Mouse (Mus musculus) megakaryocyte-erythroid progenitor cell, adult 5-6 weeks (primary cell): ENCODE measurements around the gene Cdc20. TPM values are rescaled to one million over a fixed set of nuclear protein-coding genes. Genes with fewer than 3 reads are reported as not detected.

Experiments used
- ATAC-seq: replicated peaks from 2 replicates; pipeline ENCODE4 v1.8.0; 2016; ENCODE audit warnings: mild to moderate bottlenecking, inconsistent platforms; ENCODE audit not compliant: severe bottlenecking, poor library complexity, low FRiP score, low TSS enrichment
- total RNA-seq, 2 experiments: library from RNA; stranded (forward) in 1 of 2; stranded (reverse) in 1 of 2; fragments of 200-1000, 215-1000 nt in 1 of 2; fragments of >200 nt in 1 of 2; fragmentation: Nextera tagmentation in 1 of 2; gene quantifications; 2 replicates each; pipeline ENCODE4 v1.2.3; 2014 to 2017

The Cdc20 gene
- 88.4 and 106 TPM in 2 replicates for total RNA-seq (2014; fragmentation: Nextera tagmentation)
- total RNA-seq (2017): 63.2 and 101 TPM in 2 replicates

GRCm38 (mm10) chr4:118436820-118437603 lies at the start of gene Cdc20:
Gene Cdc20, minus strand, starts transcription at chr4:118437352.
- ATAC-seq: peak; percentile 97

DNA sequence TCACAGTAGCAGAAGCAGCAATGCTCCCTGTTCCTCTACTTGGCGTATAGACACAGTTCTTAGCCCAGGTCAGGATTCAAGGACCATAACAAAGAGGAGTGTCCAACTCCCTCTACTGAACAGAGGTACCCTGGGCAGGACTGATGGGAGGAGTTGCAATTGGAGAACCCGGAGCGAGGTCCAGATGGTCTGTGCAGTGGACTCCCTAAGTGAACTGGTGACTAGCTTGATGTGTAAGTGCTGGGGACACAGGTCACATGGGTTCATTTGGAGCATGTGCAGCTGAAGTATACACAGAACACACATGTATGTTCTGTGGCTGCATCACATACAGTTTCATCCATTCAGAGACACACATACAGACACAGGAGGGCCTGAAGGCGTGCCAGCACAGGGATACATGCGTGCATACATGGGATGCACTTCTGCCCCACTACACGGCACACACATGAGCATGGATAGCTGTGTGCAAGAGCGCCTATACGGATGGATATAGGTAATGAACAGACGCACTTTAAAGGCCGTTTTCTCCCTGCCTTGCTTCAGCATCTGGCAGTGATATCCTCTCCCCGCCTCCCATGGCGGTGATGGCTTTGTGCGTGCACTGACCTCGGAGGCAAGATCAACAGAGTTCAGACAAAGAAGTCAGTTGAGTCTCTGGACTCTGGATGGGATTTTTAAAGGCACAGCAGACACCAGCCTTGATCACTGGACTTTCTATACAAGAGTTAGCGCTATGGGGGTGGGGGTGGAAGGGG lies 39.8 kb upstream of the Cdc20 start:
- no peak for ATAC-seq

DNA sequence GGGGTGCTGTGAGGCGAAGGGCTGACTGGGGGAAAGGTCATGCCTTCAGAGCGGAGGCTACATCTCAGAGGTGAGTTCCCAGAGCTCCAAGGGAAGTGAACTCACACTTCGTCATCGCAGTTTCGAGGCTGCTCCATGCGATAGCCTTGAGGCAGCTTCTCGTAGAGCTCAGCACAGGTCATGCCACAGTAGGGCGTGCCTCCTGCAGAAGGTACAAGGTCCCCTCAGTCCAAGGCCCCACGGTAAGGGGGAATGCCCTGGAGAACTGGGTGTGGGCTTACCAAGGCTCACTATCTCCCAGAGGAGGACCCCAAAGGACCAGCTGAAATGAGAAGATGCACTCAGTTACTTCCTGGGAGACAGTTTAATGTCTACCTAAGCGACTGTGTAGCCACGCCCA lies 35.5 kb upstream of the Cdc20 start:
- ATAC-seq: no peak

- ATAC-seq: no peak
Measured at GRCm38 (mm10) chr4:118471281-118471680, 34.1 kb upstream of the Cdc20 start.

- ATAC-seq: peak; percentile 81
Measured at GRCm38 (mm10) chr4:118465697-118466163, 28.6 kb upstream of the Cdc20 start.

DNA sequence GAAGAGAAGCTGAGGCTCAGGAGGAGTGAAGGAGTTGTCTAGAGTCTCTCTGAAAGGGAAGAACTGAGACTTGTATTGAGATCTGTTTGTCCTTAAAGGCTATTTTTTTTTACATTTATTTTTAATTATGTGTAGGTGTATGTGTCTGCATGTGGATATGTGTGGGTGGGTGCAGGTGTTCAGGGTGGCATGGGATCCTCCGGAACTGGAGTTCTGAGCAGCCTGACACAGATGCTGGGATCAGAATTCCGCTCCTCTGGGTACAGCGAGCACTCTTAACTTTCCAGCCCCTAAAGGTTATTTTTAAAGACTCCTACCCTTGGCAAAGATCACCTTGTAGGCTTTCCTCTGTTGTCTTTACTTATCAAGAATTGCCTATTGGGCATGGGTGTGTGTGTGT lies 27.8 kb upstream of the Cdc20 start:
- no peak for ATAC-seq

GRCm38 (mm10) chr4:118457345-118457975 lies 20.3 kb upstream of the Cdc20 start, which contains the start of gene Mpl:
Gene Mpl, minus strand, starts transcription at chr4:118457513.
- ATAC-seq: no peak; the same call in 1 of the 2 replicates

DNA sequence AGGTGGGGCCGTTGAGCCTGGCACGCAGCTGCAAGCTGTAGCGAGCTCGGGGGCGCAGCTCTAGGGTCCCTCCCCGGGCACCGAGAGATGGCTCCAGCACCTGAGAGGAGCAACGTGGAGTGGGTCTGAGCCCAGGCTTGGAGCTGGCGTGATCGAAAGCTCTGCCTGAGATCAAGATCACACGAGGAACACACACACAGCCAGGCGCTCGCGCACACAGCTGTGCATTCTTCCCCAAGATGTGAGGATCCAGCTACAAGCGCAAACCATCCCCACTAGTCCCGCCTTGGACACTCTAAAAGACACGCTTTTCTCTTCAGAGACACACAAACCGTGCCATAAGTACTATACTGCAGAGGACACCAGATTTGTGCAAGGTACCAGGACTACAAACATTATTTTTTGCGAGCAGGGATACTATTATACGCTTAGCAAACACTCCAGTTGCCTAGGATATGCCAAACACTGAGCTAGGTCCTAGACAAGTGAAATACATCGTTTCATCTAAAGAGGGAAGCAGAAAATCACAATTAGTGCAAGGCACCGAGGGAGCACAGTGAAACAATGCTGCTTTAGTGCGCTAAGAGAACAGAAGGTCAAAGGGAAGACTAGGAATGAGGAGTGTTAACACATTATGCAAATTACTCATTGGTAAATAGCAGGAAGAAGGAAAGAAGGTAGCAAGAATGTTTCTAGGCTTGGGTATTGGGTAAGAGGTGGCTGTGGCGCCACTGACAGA lies 9.4 kb upstream of the Cdc20 start:
- ATAC-seq: no peak

DNA sequence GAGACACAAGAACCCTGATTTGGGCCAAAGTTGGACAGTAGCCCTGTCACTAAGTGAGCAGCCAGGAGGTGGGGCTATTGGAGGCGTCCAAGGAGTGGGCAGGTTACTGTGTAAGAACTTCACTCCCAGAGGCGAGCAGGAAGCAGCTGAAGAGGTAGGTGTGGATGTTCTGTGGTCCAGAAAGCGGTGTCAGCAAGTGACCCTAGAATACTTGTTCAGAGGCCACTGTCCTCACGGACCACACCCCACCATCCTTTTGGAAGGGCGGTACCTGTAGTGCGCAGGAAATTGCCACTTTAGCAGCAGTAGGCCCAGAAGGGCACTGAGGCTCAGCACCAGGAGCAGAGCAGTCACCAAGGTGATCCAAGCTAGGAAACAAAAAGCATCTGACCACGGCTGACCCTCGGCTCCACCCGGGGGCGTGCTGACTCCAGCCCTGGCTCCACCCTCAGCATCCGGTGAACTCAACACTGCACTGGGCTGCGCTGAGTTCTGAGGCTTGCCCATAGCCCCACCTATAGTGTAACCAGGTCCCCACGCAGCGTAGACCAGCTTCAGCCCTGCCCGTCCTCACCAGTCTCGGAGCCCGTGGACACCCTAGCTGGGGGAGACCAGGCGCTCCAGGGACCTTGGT lies 8.7 kb upstream of the Cdc20 start:
- ATAC-seq: no peak

GRCm38 (mm10) chr4:118445088-118445487 lies 7.9 kb upstream of the Cdc20 start:
- ATAC-seq: no peak

DNA sequence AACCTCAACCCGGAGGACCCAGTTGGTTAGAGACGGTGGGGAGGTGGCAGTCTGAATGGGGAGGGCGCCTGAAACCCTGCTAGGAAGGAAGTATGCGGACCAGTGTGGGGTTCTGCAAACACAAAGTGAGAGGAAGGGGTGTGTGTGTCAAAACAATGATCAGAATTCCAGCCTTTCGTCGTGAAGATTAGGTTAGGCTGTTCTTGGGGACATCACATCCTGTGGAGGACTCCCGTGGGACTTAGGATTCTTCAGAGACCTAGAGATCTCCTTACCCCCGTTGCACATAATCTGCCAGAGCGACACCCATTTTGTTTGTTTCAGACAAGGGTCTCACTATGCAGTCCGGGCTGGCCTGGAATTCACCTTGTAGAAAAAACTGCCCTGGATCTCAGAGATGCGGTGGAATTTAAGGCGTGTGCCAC lies 689 bp upstream of the Cdc20 start:
- ATAC-seq: no peak

GRCm38 (mm10) chr4:118432332-118432731 lies 4.8 kb downstream of the Cdc20 start:
- ATAC-seq: no peak

GRCm38 (mm10) chr4:118429215-118429895 lies 7.8 kb downstream of the Cdc20 start:
- ATAC-seq: no peak

- ATAC-seq: peak; percentile 58
Measured at GRCm38 (mm10) chr4:118428531-118429214, 8.5 kb downstream of the Cdc20 start.

GRCm38 (mm10) chr4:118427768-118428451 lies 9.2 kb downstream of the Cdc20 start, which contains the start of gene Elovl1:
Gene Elovl1, plus strand, starts transcription at chr4:118428093.
- peak; percentile 80 for ATAC-seq

- ATAC-seq: peak; percentile 2; the same call in 1 of the 2 replicates
Measured at GRCm38 (mm10) chr4:118427415-118427767, 9.8 kb downstream of the Cdc20 start.

GRCm38 (mm10) chr4:118425374-118425773 lies 11.8 kb downstream of the Cdc20 start:
- ATAC-seq: no peak
